Mouse (Mus musculus): ENCODE data around the gene Bcar3.

GRCm38 (mm10) chr3:122323841-122324240 lies 29.9 kb downstream of the Bcar3 start:
- TF ChIP-seq CTCF (IDR thresholded peaks at IDR 0.05; ENCODE audit: insufficient read depth, low read length), result no peak
- no peak for TF ChIP-seq POLR2A (IDR thresholded peaks at IDR 0.05; ENCODE audit: borderline replicate concordance, extremely low read depth, low read depth, low read length)

Data from lung, adult 2 months (tissue).